Mouse (Mus musculus) erythroblast, embryonic 14.5 days (primary cell): ENCODE measurements around the gene Nova1.

Experiments used
- GATA1 ChIP-seq: IDR thresholded peaks from 2 replicates; pipeline ENCODE4 v1.6.1; 2012; ENCODE audit warnings: low read length, inconsistent platforms, mixed read lengths
- TAL1 ChIP-seq: IDR thresholded peaks from 3 replicates; pipeline ENCODE4 v1.6.1; 2012; ENCODE audit warnings: low read length, inconsistent platforms, mixed read lengths

- no peak for TF ChIP-seq GATA1
- no peak for TF ChIP-seq TAL1
Observed at GRCm38 (mm10) chr12:46819348-46820022, 756 bp upstream of the Nova1 start.
